Mouse (Mus musculus) layer of hippocampus, adult 8-10 months (tissue): ENCODE measurements at regions not wholly inside any gene's neighbourhood (a gene's known extent, or its start where the extent isn't known, plus 50 kb on each side); places are given as distances from the start of the nearest gene placed in this dataset.

Experiments
- DNase-seq, 2 experiments: peaks; one replicate each; pipeline ENCODE4 v3.0.0; 2022; ENCODE audit warnings: low spot score in 2 of 2

DNA sequence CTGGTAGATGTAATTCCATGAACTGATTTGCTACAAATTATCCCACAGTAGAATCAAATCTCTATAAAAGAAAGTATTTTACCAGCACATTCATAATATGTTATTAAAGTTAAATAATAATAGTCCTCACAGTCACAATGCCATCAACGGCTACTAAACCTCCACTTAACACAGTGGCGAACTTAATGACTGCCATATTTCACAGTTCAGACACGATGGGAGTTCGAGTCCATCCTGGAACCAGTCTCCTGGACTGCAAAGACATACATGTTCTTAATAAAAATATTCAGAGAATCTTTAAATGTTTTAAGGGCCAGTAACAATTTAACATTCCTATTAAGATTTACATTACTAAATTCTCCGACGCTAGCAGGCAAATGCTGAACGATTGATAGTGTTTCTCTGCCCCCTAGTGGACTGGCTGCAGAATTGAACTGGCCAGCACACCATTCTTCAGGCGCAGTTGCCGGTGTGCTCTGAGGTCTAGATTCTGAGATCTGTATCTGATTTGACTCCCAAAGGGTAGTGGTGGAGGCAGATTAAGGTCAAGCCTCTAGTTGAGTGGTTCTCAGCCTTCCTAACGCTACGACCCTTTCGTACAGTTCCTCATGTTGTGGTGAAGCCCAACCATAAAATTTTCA, 182.3 kb downstream of the Csl start:
- peak in 1 of 2 experiments; percentile 47 for DNase-seq

GRCm38 (mm10) chr10:99578366-99578765, 181.1 kb downstream of the Csl start:
- no peak for DNase-seq

DNA sequence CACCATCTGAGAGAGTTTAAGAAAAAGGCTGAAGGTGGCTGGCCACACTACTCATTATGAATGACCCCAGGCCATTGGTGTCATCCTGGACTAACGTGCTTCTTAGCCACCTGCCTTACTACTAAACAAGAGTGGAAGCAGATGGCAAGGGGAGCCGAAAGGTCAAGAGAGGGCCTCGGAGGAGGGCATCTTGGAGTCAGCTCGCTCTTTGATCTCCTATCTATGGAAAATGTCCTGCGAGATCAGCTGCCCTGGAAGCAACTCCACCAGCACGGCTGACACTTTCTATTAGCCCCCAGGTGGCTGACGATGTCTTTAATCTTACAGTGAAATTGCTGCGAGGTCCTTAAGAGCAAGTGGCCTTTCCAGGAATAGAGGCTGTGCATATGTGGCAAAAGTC, 179.3 kb downstream of the Csl start:
- DNase-seq: no peak

DNA sequence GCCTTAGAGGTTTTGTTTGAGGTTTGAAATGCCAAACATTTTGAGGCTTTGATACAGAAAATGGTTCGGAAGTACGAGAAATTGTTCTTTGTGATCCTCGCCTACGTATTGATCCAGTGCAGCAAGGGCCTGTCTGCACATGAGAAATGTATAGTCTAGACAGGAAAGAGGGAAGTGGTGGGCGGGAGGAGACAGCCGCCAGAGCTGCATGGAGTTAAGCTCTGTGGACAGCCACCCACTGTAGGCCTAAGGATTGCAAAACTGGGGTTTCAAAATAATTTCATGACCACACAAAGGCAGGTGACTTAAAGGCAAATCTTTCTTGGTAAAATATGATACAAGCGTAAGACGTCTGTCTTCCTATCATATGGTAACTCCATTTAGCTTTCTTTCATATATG, 178.4 kb downstream of the Csl start:
- no peak for DNase-seq

DNA sequence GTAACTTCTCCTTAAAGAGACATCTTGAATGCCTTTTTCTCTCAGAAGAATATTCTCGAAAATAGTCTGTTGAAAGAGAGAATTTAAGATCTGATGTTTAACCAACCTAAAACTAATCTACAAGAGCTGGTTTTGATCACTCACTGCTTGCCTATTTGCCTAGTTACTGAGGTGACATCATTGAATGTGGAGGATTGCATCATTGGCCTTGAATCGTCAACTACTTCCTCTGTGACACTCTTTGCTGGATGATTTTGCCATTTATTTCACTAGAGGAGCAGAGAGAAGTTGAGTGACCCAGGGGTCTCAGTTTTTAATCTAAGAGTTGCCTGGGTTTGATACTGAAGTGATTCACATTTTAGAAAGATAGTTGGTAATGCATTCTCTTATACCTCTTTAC, 174.6 kb downstream of the Csl start:
- no peak for DNase-seq

DNA sequence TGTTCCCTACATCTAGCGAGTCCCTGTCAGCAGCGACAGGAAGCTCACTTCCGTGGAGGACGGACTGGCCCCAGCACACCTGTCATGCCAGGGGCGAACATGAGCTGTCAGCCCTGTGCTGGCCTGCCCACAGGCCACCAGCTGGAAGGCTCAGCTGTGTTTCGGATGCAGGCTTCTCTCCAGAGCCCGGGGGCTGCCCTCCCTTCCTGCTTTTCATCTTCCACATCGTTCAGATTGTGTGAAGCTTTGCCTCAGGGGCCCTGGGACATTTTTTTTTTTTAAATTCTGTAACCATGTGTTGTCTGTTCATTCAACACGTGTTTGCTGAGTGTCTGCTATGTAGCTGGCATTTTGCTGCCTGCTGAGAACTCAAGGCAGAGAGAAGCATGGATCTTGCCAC, 167.2 kb downstream of the Csl start:
- DNase-seq: no peak

DNA sequence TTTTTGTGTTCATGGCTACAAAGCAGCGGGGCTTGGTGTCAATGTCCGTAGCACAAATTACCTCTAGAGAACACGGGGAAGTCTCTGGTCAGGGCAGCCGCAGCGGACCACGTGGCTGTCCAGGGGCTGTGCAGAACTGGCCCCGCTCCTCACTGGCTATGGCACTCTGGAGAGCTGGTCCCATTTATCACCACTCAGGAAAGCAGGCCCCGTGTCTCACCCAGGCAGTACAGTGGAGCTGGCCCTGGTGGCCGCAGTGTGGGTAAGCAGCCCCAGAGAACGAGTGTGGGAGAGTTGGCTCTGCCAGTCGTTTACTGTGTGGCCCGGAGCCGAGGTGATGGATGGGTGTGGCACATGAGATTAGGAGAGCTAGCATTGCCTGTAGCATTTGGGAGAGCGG, 163.8 kb downstream of the Csl start:
- no peak for DNase-seq

- DNase-seq: peak; percentile 45 to 51
Observed at GRCm38 (mm10) chr10:99599142-99600120, 160.0 kb downstream of the Csl start.

GRCm38 (mm10) chr10:99602331-99602730, 157.1 kb downstream of the Csl start:
- no peak for DNase-seq

DNA sequence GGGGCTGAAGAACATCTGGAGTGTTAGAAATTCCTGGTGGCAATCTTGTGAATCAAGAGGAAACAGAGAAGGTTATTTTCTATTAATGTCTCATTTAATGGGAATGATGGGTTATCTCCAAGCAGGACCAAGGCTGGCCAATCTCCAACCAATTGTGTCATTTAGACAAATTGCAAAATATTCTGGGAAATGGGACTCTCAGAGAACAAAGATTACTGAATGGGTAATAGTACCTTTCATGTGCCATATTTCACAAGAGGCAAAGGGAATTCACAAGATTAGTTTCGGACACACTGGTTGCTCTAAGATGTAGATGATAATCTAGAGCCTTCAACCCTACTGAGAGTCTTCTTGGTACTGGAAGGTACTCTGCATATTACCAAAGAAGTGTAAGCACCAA, 155.3 kb downstream of the Csl start:
- DNase-seq: no peak

GRCm38 (mm10) chr10:99608477-99608876, 151.0 kb downstream of the Csl start:
- DNase-seq: no peak

GRCm38 (mm10) chr10:99609420-99609819, 150.0 kb downstream of the Csl start:
- no peak for DNase-seq

GRCm38 (mm10) chr10:99610890-99611289, 148.6 kb downstream of the Csl start:
- no peak for DNase-seq

DNA sequence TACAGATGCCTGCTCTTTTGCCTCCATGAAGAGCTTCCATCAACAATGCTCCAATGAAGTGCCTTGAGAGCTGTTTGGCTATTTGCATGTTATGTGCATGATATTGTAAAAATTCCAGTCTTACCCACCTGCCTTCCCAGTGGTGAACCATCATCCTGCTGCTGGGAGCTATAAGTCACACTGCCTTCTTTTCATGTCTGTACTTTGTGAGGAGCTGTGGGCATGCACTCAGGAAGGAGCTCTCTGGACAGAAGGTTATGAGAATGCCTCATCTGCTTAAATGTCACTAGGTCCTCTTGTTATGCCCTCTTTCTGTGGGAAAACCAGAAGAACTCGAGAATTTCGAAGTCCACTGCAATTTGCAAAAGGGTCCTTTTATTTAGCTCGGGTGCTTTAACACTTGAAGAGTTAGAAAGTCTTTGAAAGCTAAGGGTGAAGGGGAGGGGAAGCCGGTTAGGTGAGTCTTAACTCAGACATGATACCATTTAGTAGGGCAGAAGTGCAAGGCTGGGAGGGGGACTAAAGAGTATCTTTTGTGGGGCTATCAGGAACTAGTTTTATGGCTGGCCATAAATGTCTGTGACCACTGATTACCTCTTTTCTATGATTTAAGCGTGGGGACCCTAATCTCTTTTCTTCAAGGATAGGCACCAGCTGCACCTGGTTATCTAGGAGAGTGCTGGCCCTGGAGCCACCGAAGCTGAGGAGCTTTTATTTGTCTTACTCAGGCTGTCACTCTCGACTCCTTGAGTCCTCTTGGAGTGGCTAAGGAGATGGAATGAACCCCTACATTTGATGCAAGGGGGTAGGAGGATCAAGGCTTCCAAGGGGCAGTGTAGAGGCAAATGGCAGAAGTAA, 144.8 kb downstream of the Csl start:
- DNase-seq: no peak

DNA sequence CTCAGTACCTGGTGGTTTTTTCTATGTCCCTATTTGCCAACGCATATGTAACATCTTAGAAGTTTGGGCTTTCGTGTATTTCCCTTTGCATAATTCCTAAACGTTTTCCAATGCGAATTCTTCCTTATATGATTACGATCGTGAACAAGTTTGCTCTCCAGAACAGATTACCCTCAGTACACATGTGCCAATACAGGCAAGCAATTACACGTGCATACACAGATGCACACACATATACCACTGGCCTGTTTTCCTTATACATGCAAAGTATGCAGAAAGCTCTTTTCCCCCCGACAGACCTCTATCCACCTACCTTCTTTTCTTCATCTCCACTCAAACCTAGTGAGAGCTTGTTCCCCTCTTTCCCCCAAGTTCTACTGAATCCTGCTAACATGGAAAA, 144.1 kb downstream of the Csl start:
- no peak for DNase-seq

DNA sequence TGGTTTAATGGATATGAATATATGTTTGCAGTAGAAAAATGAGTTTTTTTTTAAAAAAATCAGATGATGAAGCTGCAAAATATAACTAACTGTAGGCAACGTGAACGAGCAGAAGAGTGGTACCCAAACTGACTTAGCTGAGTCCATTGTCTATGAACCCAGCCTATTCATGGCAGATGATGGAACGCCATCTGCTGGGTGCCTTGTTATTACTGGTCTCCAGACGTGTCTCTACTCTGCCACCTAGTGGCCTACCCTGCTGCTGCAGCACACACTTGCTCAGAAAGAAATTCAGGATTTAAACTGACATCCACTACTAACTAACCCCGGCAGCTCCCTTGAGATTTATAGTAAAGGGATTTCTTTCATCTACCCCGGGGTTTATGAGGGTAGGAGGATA, 143.7 kb downstream of the Csl start:
- peak; percentile 79 to 92 for DNase-seq

GRCm38 (mm10) chr10:99617623-99618022, 141.8 kb downstream of the Csl start:
- no peak for DNase-seq

GRCm38 (mm10) chr10:99619421-99620151, 139.9 kb downstream of the Csl start:
- DNase-seq: peak; percentile 52 to 80

DNA sequence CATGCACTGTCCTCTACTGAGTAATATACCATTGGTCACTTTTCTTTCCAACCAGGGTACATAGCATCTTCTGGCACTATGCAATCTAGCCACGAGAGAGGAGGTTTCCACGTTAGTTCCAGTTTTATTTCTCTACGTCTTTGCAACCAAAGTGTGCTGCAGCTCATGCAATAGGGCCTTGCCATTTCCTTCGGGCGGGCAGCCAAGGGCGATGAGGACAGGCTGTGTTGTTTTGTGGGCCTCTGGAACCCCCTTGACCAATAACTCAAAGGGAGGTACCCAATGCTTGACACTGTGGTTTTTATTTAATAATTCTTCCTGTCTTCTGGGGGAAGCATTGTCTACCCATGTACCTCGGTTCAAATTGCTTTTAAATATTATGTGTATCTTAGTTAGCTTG, 139.0 kb downstream of the Csl start:
- DNase-seq: no peak

- DNase-seq: no peak
Observed at GRCm38 (mm10) chr10:99627355-99627754, 132.1 kb downstream of the Csl start.
